Mouse (Mus musculus) CH12.LX (cell line): ENCODE data around the gene Tnik.

Experiments used
- CTCF ChIP-seq, 2 experiments: IDR thresholded peaks in 1 of 2; conservative IDR thresholded peaks in 1 of 2; 2 replicates each; pipeline ENCODE4 v1.5.1; 2011 to 2012; ENCODE audit warnings: low read depth in 2 of 2, low read length in 2 of 2, improper control_type of control experiment in 1 of 2, inconsistent platforms in 1 of 2, mild to moderate bottlenecking in 1 of 2, moderate library complexity in 1 of 2
- E2F4 ChIP-seq: IDR thresholded peaks from 2 replicates; pipeline ENCODE4 v1.6.1; 2011; ENCODE audit warnings: low read depth, low read length, improper control_type of control experiment; ENCODE audit not compliant: insufficient replicate concordance
- EP300 ChIP-seq: IDR thresholded peaks from 2 replicates; pipeline ENCODE4 v1.6.1; 2011; ENCODE audit warnings: low read length, improper control_type of control experiment
- MAFK ChIP-seq: IDR thresholded peaks from 2 replicates; pipeline ENCODE4 v1.6.1; 2011; ENCODE audit warnings: low read length, improper control_type of control experiment; ENCODE audit not compliant: insufficient replicate concordance
- MEF2A ChIP-seq: IDR thresholded peaks from 2 replicates; pipeline ENCODE4 v1.6.1; 2014; ENCODE audit warnings: low read depth, mild to moderate bottlenecking, inconsistent platforms, low read length, improper control_type of control experiment, borderline replicate concordance
- POLR2A ChIP-seq: IDR thresholded peaks from 2 replicates; pipeline ENCODE4 v1.6.1; 2011; ENCODE audit warnings: low read depth, mild to moderate bottlenecking, improper control_type of control experiment, low read length
- SMC3 ChIP-seq: IDR thresholded peaks from 2 replicates; pipeline ENCODE4 v1.6.1; 2011; ENCODE audit warnings: low read depth, low read length, improper control_type of control experiment
- TCF12 ChIP-seq: IDR thresholded peaks from 2 replicates; pipeline ENCODE4 v1.6.1; 2014; ENCODE audit warnings: low read depth, mild to moderate bottlenecking, inconsistent platforms, low read length, improper control_type of control experiment

- TF ChIP-seq MAFK, result no peak
- TF ChIP-seq POLR2A, result no peak
- TF ChIP-seq MEF2A, result no peak
- TF ChIP-seq CTCF (conservative IDR thresholded peaks at IDR 0.05 in 1 of 2, IDR thresholded peaks at IDR 0.05 in 1 of 2; ENCODE audit: low read depth in 2 of 2, low read length in 2 of 2), result no peak
- TF ChIP-seq E2F4, result no peak
- TF ChIP-seq SMC3, result no peak
- TF ChIP-seq TCF12, result no peak
- TF ChIP-seq EP300, result no peak
Observed at GRCm38 (mm10) chr3:28636778-28637177, 373.8 kb downstream of the Tnik start.
